ENCODE assay signal across 8 mouse cellular contexts in genomic region chr2:152048981-152049441, GRCm38 (mm10). TPM values are rescaled to one million over a fixed set of nuclear protein-coding genes. Genes with fewer than 3 reads are reported as not detected.
DNase-seq lines count a peak whose midpoint lies in the region; ATAC-seq and TF ChIP-seq lines count a peak whose summit lies in the region.

No protein-coding gene starts in this region.

- no peaks in the 10 kb centered on the region for H3K36me3 ChIP-seq in testis, adult 2 months (ENCODE audit: control insufficient read depth, insufficient read depth, low read length)
- no peaks in the 10 kb centered on the region for H3K36me3 ChIP-seq in limb, embryonic 11.5 days (ENCODE audit: control insufficient read depth, insufficient read depth, low read length)

- no peak for TF ChIP-seq CTCF in testis, adult 2 months (IDR thresholded peaks at IDR 0.05; ENCODE audit: control insufficient read depth, insufficient read depth, insufficient replicate concordance, low read depth, low read length)
- TF ChIP-seq CTCF in olfactory bulb, adult 2 months (IDR thresholded peaks at IDR 0.05; ENCODE audit: insufficient read depth, low read depth, low read length), result no peak

- no peak for TF ChIP-seq POLR2A in testis, adult 2 months (IDR thresholded peaks at IDR 0.05; ENCODE audit: control insufficient read depth, low read depth, low read length)
- no peak for TF ChIP-seq POLR2A in olfactory bulb, adult 2 months (IDR thresholded peaks at IDR 0.05; ENCODE audit: insufficient read depth, low read depth, low read length)

- no peak for ATAC-seq in limb, embryonic 11.5 days (ENCODE audit: insufficient number of reproducible peaks, low FRiP score, low TSS enrichment, low read depth)

- under 1% methylated on average over 24 of the region's 24 CpGs for WGBS in limb, embryonic 11.5 days
- 2% methylated on average over 24 of the region's 24 CpGs for WGBS in olfactory bulb, adult 2 months

- peak overlapping the region; percentile 96 for H3K4me2 ChIP-seq in limb, embryonic 11.5 days (ENCODE audit: low read depth, severe bottlenecking)

- H3K9ac ChIP-seq in limb, embryonic 11.5 days (ENCODE audit: low read length), result peak overlapping the region; percentile 74

- no peaks in the 10 kb centered on the region for H3K9me3 ChIP-seq in limb, embryonic 11.5 days (ENCODE audit: control insufficient read depth, low read length)

- H3K27me3 ChIP-seq in testis, adult 2 months (ENCODE audit: control insufficient read depth, insufficient read depth, low read length), result peaks cover 4% of the 10 kb centered on the region
- peaks cover 49% of the 10 kb centered on the region for H3K27me3 ChIP-seq in limb, embryonic 11.5 days (ENCODE audit: control insufficient read depth, insufficient read depth, low read length)

- DNase-seq in adrenal gland, postnatal 10 days, result peak; percentile 27
- no peak for DNase-seq in adrenal gland, adult 8-10 months
- DNase-seq in testis, postnatal 14 days (ENCODE audit: low spot score), result no peak
- DNase-seq in limb, embryonic 11.5 days (ENCODE audit: low spot score), result peak; percentile 69
- DNase-seq in c-Kit-positive CD71-positive TER-119-positive erythroid progenitor cells, embryonic 14.5 days (ENCODE audit: low spot score), result no peak
- DNase-seq in layer of hippocampus, postnatal 10 days (ENCODE audit: low spot score in 2 of 2), result no peak

- peaks cover 16% of the 10 kb centered on the region for H3K4me1 ChIP-seq in testis, adult 2 months (ENCODE audit: control insufficient read depth, insufficient read depth, low read length)
- peaks cover 7% of the 10 kb centered on the region; the same call in 1 of the 2 replicates for H3K4me1 ChIP-seq in limb, embryonic 11.5 days (ENCODE audit: control insufficient read depth, insufficient read depth, low read length)
- peaks cover 29% of the 10 kb centered on the region for H3K4me1 ChIP-seq in olfactory bulb, adult 2 months (ENCODE audit: control insufficient read depth, insufficient read depth, low read length)

- H3K27ac ChIP-seq in testis, adult 2 months (ENCODE audit: control insufficient read depth, insufficient read depth, low read depth, low read length), result no peak overlapping the region
- no peak overlapping the region for H3K27ac ChIP-seq in limb, embryonic 11.5 days (replicated peaks; ENCODE audit: low read depth, low read length)
- H3K27ac ChIP-seq in olfactory bulb, adult 2 months (ENCODE audit: insufficient read depth, low read depth, low read length), result no peak overlapping the region

- H3K4me3 ChIP-seq in testis, adult 2 months (ENCODE audit: control insufficient read depth, low read depth, low read length), result peak overlapping the region; percentile 26
- peak overlapping the region; percentile 47 for H3K4me3 ChIP-seq in limb, embryonic 11.5 days (ENCODE audit: low read depth, low read length)
- peak overlapping the region; percentile 48 for H3K4me3 ChIP-seq in olfactory bulb, adult 2 months (ENCODE audit: insufficient read depth, low read depth, low read length)

RNA-seq across cellular contexts. Expression of gene Scrt2, which starts 32.3 kb away (rescaled TPM):
- under 1 TPM; 0.21 to 0.27 TPM for total RNA-seq in adrenal gland, postnatal 10 days (2021)
- under 1 TPM; 0.23 to 0.30 (median 0.26) TPM for total RNA-seq in adrenal gland, adult 8-10 months (2022)
- polyA plus RNA-seq in testis, adult 2 months (2012; rRNA removed), result 0.19 and 0.21 TPM in 2 replicates
- polyA plus RNA-seq in limb, embryonic 11.5 days (2014; fragmentation: Nextera tagmentation; extraction: Ambion mirVana), result 0.07 TPM in 1 of 2 replicates, not detected in the other
- not detected in 2 replicates for polyA plus RNA-seq in olfactory bulb, adult 2 months (2012; ENCODE audit: insufficient read depth, insufficient read length, low replicate concordance, missing spikeins)
- total RNA-seq in layer of hippocampus, postnatal 10 days (2021), result 10 to 100 TPM; 20.8 to 21.8 TPM

RNA-seq across cellular contexts. Expression of gene Slc52a3, which starts 52.7 kb away (rescaled TPM):
- total RNA-seq in adrenal gland, postnatal 10 days (2021), result 1 to 10 TPM; 1.6 to 2.2 TPM
- total RNA-seq in adrenal gland, adult 8-10 months (2022), result 1 to 10 TPM; 1.8 to 4.4 (median 3.3) TPM
- polyA plus RNA-seq in testis, adult 2 months (2012; rRNA removed), result 37.6 and 52.4 TPM in 2 replicates
- 0.82 and 0.88 TPM in 2 replicates for polyA plus RNA-seq in limb, embryonic 11.5 days (2014; fragmentation: Nextera tagmentation; extraction: Ambion mirVana)
- polyA plus RNA-seq in olfactory bulb, adult 2 months (2012; ENCODE audit: insufficient read depth, insufficient read length, low replicate concordance, missing spikeins), result not detected in 2 replicates
- 1 to 10 TPM; 3.1 TPM for total RNA-seq in layer of hippocampus, postnatal 10 days (2021)

RNA-seq across cellular contexts. Expression of gene Srxn1, which starts 56.3 kb away (rescaled TPM):
- 100 to 1,000 TPM in 1 of 2 experiments, 10 to 100 TPM in 1; 48.5 to 177 TPM for total RNA-seq in adrenal gland, postnatal 10 days (2021)
- total RNA-seq in adrenal gland, adult 8-10 months (2022), result 100 to 1,000 TPM; 134 to 367 (median 207) TPM
- 131 and 135 TPM in 2 replicates for polyA plus RNA-seq in testis, adult 2 months (2012; rRNA removed)
- 8.2 and 8.9 TPM in 2 replicates for polyA plus RNA-seq in limb, embryonic 11.5 days (2014; fragmentation: Nextera tagmentation; extraction: Ambion mirVana)
- polyA plus RNA-seq in olfactory bulb, adult 2 months (2012; ENCODE audit: insufficient read depth, insufficient read length, low replicate concordance, missing spikeins), result not detected in 2 replicates
- 10 to 100 TPM; 40.4 to 43.0 TPM for total RNA-seq in layer of hippocampus, postnatal 10 days (2021)

Comparison
In these comparisons a context has a peak if more than half of its experiments do, and no peak if none do; other contexts are left out.
1. DNase-seq: peak in adrenal gland, postnatal 10 days (single experiment) and limb, embryonic 11.5 days (single experiment); none in adrenal gland, adult 8-10 months (single experiment), testis, postnatal 14 days (single experiment), c-Kit-positive CD71-positive TER-119-positive erythroid progenitor cells, embryonic 14.5 days (single experiment) and layer of hippocampus, postnatal 10 days (0 of 2).
2. RNA of gene Scrt2, which starts 32.3 kb away (total RNA-seq): 20.8 to 21.8 TPM in layer of hippocampus, postnatal 10 days; 0.23 to 0.30 TPM in adrenal gland, adult 8-10 months and 0.21 to 0.27 TPM in adrenal gland, postnatal 10 days; every median in the first group is over 10 times any median in the second.
3. Peak in every context shown above with its lines, with median percentiles within 50 percentile points of each other: H3K4me3 ChIP-seq.